Mouse (Mus musculus): Measurements from ENCODE around the gene Gm28374. TPM values are rescaled to one million over a fixed set of nuclear protein-coding genes. Genes with fewer than 3 reads are reported as not detected.
"Not testable (repeated sequence)": the region's sequence is repeated elsewhere in the genome, so short reads cannot be mapped to it uniquely, and the experiment has no call there.

Gene Gm28374
- polyA plus RNA-seq, 1 experiment = 0.23 TPM

DNA sequence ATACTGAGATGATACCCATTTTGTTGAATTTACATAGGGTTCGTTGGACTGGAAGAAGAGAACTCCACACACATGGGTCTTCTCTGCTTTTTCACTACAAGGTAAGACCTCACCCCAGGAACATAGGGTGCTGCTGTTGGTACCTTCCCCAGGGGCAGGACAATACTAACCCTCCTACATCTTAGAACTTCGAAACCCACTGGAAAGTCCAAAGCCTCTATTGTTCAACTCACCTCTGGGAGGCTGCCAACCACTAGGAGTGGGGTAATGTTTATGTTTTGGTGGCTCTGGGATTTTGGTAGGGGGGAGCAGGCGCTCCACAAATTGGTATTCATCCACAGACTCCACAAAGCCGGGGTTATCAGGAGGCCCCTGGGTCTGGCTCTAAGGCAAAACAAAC, 25.4 kb downstream of the Gm28374 start:
- DNase-seq (ENCODE audit: low read depth) = no peak

GRCm38 (mm10) chr19:6054296-6054695, 27.8 kb downstream of the Gm28374 start:
- no peak for DNase-seq (ENCODE audit: low read depth)

DNA sequence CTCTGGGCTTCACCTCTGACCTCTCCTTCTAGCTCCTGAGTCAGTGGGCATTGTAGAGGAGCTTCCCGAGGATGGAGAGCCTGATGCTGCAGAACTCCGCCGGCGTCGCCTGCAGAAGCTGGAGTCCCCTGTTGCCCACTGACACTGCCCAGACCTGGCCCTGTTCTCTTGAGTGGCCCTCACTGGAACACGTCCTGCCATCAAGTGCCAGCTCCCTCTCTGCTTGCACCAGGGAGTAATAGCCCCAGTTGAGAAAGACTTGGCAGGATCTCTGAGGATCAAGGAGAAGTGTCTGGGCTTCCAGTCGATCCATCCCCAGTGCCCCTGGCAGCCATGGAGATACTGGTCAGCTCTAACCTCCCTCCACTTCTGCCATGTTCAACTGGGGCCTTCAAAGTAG, 29.5 kb downstream of the Gm28374 start:
- DNase-seq (ENCODE audit: low read depth) = no peak

DNA sequence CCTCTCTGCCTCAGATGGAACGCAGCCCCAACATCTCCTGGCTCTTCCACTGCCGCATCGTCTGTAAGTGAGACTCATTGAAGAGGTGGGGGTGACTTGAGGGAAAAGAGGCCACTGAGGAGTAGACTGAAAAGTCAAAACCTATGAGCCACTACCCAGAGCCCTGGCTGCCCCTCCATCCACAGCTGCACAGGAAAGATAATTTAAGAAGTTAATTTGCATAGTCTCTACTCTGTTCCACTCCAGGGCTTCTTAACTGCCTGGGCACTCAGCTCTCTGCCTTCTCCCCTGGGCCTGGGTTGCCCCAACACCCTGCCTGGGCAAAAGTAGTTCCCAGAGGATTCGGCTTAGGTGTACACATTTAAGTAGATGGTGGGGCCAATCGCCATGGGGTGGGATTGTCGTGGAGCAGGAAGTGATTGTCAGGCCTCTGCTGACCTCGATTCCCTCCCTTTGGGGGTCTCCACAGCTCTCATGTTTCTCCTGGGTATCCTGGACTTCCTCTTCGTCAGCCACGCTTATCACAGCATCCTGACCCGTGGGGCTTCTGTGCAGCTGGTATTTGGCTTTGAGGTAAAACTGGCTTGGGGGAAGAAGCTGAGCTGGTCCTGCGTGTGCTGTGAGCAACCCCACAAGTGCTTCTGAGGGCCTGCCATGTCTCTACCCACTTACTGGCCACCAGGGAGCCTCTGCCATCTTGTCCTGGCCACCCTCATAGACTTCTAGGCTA, 33.2 kb downstream of the Gm28374 start:
- DNase-seq (ENCODE audit: low read depth) = no peak

- DNase-seq (ENCODE audit: low read depth) = no peak
These were observed 34.2 kb downstream of the Gm28374 start for GRCm38 (mm10) chr19:6047899-6048166.

- no peak for DNase-seq (ENCODE audit: low read depth)
These were observed 34.7 kb downstream of the Gm28374 start for GRCm38 (mm10) chr19:6047154-6047898.

DNA sequence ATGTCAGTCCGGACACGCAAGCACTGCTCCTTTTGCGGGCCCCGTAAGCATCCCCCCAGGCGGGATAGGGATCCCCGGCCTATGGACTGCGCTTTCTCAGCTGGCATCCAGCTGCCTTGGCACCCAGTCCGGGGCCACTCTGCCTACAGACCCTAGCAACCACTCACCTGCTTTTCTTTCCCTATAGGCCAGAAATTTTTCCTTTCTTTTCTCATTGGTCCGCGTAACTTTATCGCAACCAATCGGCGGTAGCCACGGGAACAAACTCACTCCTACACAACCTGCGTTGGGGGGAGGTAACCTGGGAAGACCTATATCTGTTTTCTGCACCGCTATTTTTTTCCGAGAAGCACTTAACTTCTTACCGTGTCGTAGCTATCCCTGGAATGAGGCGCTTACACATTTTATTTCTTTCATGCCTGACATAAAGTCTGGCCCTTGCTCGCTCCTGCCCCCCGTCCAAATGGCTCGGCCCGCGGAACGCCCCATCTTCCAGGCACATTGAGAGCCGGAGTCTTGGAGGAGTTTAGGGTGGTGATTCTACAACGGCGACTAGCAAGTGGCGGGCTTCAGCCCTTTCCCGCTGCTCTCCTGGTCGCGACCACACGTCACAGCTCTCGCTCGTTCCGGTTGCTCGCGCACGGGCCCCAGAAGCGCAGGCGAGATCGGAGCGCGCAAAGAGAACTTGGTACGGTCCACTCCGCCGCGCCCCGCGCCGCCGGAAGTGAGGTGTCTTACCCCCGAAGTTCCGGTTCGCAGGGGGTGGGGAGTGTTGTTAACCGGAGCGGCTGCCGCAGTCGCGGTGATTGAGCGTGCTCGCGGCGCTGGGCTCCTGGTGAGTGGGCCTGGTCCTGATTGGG, 35.5 kb downstream of the Gm28374 start, which contains the start of gene Syvn1:
TSS of gene Syvn1 (plus strand) at position 283 of the 860 bp plus-strand sequence.
- DNase-seq (ENCODE audit: low read depth) = peak; percentile 84

GRCm38 (mm10) chr19:6045366-6046293, 36.4 kb downstream of the Gm28374 start:
- no peak for DNase-seq (ENCODE audit: low read depth)

DNA sequence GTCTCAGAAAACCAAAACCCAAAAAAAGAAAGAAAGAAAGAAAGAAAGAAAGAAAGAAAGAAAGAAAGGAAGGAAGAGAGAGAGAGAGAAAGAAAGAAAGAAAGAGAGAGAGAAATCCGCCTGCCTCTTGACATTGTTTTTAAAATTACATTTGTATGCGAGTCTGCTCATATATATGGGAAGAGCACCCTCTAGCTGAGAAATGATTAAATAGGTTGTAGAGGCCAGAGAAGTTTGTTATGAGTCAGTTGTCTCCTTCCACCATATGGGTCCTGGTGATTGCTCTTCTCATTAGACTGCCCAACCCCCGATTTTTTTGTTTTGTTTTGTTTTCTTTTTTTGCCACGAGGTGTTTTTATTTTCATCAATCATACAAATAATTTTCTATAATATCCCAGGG, 38.0 kb downstream of the Gm28374 start:
- not testable (repeated sequence) for DNase-seq (ENCODE audit: low read depth)

- no peak for DNase-seq (ENCODE audit: low read depth)
These were observed 39.8 kb downstream of the Gm28374 start for GRCm38 (mm10) chr19:6042293-6042692.

DNA sequence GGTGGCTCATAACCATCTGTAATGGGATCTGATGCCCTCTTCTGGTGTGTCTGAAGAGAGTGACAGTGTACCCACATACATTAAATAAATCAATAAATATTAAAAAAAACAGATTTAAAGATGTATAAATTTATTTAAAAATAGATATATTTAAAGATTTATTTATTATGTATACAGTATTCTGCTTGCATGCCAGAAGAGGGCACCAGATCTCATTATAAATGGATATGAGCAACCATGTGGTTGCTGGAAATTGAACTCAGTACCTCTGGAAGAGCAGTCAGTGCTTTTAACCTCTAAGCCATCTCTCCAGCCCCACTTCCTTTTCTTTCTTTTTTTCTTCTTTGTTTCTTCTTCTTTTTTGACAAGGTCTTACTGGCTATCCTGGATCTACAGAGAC, 42.1 kb downstream of the Gm28374 start:
- no peak for DNase-seq (ENCODE audit: low read depth)

- DNase-seq (ENCODE audit: low read depth) = no peak
These were observed 43.7 kb downstream of the Gm28374 start for GRCm38 (mm10) chr19:6038326-6038725.

DNA sequence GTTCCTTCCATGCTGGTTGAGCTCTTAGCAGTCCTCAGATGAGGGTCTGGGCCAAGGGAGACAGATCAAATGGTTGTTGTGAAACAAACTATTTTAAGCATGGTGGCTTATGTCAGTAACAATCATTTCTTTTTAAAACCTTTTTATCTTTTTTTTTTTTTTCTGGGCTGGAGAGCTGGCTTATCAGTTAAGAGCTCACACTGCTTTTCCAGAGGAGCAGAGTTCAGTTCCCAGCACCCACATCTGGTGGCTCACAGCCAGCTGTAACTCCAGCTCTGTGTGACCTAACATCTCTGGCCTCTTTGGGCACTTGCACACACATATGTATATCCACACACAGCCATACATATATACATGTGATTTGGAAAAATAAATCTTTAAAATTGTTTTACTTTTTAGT, 44.4 kb downstream of the Gm28374 start:
- DNase-seq (ENCODE audit: low read depth) = no peak

- DNase-seq (ENCODE audit: low read depth) = no peak
These were observed 46.0 kb downstream of the Gm28374 start for GRCm38 (mm10) chr19:6035966-6036585.

- DNase-seq (ENCODE audit: low read depth) = no peak
These were observed 51.4 kb downstream of the Gm28374 start for GRCm38 (mm10) chr19:6030520-6031280.

DNA sequence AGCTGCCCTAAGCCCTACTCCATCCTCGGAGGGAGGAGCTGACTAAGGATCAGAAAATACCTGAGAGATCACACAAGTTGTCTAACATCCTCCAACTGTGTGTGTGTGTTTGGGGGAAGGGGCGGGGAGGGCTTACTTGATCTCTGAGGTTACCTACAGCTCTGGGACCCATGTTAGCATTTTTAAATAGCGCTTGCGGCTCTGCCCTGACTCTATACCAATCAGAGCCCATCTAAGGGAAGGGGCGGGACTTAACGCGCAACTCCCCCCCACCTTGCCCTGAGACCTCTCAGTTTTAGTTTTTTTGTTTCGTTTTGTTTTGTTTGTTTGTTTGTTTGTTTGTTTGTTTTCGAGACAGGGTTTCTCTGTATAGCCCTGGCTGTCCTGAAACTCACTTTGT, 52.6 kb downstream of the Gm28374 start:
- DNase-seq (ENCODE audit: low read depth) = no peak

DNA sequence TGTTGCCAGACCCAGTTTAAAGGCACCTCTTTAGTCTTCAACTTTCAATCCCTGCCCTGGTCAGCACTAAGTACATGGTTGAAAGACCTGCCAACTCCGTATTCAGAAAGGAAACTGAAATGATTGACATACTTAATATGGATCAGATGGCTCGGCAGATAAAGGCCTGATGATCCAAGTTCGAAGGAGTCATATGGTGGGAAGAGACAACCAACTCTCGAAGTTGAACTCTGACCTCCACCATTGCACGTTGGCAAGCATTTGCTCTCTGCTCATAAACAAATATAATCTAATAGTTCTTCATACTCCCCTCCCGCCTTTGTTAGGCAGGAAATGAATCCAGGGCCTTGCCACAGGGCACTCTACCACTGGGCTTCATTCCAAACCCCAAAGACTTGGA, 53.1 kb downstream of the Gm28374 start:
- no peak for DNase-seq (ENCODE audit: low read depth)
